Mouse (Mus musculus): ENCODE measurements around the gene Rfc3.
"Not testable (repeated sequence)": the region's sequence is repeated elsewhere in the genome, so short reads cannot be mapped to it uniquely, and the experiment has no call there.

Rfc3 gene

DNA sequence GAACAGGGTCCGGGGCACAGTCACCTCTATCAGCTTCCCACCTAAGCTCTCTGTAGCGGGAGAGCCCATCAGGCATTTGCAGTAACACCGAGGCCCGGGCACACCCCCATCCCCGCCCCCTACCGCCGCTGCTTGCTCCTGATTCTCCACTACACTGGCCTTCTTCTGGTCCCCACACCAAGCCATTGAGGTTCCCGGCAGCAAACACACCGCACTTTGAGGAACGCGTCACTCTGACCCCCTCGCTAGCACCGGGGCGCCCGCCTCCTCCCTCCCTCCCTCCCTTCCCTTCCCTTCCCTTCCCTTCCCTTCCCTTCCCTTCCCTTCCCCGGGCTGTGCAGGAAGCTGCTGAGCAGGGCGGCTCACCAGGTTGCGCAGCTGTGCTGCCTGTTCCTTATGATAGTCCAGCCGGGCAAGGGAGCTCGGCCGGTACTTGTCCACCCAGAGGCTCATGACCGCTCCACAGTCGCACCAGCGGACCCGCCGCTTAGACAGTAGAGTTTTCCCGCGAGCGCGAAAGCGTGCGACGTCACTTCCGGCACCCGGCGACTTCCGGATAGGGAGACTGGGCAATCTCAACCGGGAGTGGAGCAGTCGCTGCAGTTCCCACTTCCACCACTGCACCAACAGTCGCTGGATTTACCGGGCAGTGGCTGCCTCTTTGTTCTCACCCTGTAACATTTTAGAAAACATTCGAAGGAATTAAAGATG, at the start of gene Rfc3:
TSS of gene Rfc3 (minus strand) at position 543 of the 711 bp plus-strand sequence.
- peak; percentile 88 for DNase-seq (ENCODE audit: low spot score)

DNA sequence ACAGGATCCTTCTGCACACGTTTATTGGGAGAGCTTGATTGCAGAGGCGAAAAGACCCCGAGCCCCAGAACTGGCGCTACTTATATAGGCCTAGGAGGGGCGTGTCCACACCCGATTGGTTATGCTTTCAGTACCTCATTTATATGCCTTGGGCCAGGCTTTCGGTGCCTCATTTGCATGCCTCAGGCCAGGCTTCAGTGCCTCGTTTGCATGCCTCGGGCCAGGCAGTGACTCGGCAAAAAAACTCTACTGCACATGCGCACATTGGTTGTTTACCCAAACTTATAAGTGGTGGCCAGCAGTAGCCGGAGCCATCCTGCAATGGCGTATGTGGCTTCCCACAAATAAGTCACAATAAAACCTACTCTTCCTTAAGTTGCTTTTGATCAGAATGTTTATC, 42.6 kb upstream of the Rfc3 start:
- not testable (repeated sequence) for DNase-seq (ENCODE audit: low spot score)

DNA sequence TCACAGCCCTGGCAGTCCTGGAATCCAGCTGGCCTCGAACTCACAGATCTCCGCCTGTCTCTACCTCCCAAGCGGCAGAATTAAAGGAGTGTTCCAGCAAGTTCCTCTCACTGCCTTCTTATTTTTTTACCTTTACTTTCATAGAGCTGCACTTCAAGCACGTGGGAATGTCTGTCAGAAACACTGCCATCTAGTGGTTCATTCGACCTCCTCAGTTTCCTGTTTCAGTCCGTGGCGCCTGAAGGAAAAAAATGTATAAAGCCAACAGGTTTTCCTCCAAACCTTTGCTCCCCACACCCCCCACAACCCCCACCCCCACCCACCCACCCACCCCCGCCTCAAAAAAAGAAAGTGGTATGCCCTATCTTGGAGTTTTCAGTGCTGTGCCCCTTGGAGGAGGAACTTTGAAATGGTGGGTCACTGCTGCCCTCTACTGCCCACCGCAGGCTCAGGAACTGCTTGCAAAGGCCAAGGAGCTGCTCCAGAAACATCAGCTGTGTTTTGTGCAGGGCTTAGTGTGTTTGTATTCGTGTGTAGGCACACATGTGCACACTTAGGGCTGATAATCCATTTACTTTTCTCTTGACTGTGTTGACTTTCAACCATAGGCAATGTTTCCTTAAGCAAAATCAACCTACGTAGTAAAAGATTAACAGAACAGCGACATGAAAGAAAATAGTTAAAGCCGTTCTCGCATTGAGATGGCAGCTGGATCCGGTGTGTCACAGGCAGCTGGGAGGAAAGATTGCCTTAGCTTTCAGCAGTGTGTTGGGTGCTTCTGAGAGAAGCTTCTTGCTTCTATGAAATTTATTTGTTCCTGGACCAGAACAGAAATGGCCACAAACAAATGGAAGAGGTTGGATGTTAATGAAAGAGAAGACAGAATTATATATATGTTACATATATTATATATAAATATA, 35.8 kb upstream of the Rfc3 start:
- peak; percentile 48 for DNase-seq (ENCODE audit: low spot score)

DNA sequence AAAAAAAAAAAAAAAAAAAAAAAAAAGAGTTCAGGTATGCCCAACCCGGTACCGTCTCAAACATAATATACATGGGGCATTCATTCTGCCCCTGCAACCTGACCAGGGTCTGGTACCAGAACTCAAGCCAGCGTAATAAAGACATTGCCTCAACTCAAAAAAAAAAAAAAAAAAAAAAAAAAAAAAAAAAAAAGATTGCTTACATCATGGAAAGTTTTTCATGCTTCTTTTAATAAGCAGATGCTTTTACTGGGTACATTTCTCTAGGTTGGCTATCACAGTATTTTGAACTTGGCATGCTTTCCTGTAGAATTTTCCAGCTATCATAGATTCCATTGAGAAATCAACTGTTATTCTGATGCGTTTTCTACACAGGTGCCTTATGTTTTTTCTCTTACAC, 11.2 kb upstream of the Rfc3 start:
- DNase-seq (ENCODE audit: low spot score), result no peak

DNA sequence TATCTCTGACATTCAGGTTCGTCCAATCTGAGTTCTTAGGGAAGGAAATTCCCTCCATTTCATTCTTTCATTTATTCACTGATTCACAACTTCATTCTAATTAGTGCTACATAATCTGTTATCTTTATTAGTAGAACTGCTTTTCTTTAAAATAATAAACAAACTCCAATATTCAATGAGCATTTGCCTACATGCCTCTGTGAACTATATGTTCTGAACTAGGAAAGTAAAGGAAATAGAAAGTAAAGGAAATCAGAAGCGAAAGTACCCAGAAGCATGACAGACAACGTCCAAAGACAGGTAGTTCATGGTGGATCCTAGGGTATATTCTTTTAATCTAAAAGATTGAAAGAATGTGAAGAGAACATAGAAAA, 356 bp upstream of the Rfc3 start:
- DNase-seq (ENCODE audit: low spot score), result no peak

DNA sequence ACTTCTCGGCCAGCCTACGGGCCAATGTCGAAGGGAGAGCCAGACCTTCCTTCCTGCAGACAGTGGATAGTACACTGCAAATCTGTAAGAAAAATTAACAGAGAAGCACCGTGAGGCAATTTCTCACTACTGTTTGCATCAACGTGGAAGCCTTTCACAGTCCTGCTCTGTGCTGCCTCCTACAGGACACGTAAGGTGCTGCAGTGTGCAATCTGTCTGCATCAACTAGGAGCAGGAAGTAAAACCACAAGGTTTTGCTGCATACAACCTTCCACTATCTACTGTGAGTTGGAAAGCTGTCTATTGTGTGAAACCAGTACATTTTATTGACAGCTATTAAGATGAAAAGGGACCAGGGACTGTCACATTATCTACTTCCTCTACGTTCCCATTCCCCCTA, 6.2 kb downstream of the Rfc3 start:
- no peak for DNase-seq (ENCODE audit: low spot score)

DNA sequence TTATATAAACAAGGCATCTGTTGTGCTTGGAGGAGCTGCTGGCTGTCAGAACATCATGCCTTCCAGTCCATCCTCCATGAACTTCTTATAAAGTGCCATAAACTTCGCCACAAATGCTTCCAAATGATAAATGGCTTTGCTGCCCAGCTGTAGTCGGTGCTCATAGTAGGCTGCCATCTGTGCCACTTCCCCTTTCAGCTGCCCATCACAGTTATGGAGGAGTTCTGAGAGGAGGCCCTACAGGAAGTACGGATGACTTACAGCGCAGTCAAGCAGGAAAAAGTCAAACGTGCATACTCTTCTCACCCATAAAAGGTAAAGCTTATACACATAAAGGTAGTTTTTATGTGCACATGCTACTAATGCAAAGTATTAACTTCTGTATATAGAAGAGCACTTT, 8.2 kb downstream of the Rfc3 start:
- DNase-seq (ENCODE audit: low spot score), result no peak

DNA sequence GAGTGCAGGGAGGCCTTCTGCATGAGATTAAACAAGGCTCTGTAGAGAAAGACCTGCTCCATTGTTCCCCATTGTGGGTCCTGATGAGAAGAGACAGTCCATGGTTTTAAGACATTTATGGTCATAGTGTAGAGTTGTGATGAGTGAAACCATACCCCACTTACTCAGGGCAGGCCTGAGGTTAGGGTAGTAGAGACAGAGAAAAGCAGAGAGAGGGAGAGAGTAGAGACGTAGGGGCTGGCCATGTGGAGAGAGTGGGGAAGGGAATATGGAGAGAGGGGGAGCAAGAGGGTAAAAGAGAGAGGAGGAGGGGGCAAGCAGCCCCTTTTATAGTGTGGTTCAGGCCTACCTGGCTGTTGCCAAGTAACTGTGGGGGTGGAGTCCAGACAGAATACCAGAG, 8.9 kb downstream of the Rfc3 start:
- no peak for DNase-seq (ENCODE audit: low spot score)

DNA sequence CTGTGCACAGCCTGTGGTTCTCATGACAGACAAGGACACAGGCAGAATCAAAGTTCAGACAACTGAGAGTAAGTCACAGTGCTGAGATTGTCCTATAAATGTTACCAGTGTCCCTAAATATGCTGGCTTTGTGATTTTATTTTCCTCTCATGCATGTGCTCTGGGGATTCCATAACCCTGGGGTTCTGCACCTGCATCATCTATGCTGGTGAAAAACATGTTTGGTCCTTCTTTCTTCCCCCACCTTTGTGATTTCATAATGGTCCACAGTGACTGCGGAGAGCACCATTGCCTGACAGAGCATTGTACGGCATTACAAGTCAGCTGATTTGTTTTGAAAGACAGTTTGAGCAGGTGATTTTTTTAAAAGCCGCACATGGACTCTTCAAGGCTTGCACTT, 45.1 kb downstream of the Rfc3 start, which contains the start of gene Vmn2r18:
TSS of gene Vmn2r18 (minus strand) at position 101 of the 400 bp plus-strand sequence.
- DNase-seq (ENCODE audit: low spot score), result no peak

DNA sequence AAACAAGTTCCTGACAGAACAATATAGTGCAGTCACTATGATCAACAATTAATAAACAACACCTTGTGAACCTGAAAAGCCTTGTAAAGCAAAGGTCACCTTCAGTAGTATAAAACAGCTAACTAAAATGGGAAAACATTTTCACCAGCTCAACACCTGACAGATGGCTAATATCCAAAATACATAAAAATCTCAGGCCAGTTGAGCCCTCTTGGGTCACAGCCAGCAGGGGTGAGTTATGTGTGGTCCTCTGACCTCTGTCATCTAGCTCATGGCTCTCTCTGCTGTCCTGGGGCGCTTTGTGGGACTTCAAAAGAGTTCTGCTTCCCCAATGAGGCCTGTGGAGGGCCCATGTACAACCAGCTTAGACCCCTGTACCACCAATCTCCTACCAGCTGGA, 49.3 kb downstream of the Rfc3 start:
- no peak for DNase-seq (ENCODE audit: low spot score)
